15 mouse cellular contexts compared by ENCODE assay signal in the genomic region with DNA sequence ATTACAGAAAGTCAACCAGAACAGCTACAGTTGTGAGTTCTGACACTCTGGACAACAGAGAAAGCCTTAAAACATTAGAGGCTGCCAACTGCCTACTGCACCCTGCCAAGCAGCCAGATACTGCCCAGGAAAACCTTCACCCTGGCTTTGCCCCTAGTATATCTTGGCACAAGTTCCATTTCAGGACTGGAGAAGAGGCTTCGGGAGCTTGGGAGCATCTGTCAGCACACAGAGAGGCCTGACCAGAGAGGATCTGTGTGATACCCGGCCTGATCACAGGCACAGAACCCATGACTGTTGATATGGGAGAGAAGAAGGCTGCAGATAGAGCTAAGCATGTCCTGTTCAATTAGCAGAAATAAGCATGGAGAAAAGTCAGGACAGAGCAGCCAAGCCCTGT. TPM values are rescaled to one million over a fixed set of nuclear protein-coding genes. Genes with fewer than 3 reads are reported as not detected.
DNase-seq lines count a peak whose midpoint lies in the region; TF ChIP-seq lines count a peak whose summit lies in the region.
"Had no signal": no experiment of that assay in that cellular context is flagged by ENCODE, and none has a peak within 500 bp of the region (broad histone marks: within the 10 kb centered on the region; RNA-seq: fewer than 3 reads in every experiment).

No protein-coding gene starts in this region.

- peaks cover 2% of the 10 kb centered on the region; the same call in 1 of the 2 replicates for H3K4me1 ChIP-seq in liver, adult 2 months (ENCODE audit: control insufficient read depth, insufficient read depth, low read length)
- H3K4me1 ChIP-seq in cerebellum, adult 2 months (ENCODE audit: control insufficient read depth, insufficient read depth, low read length) = peaks cover 3% of the 10 kb centered on the region; the same call in 1 of the 2 replicates
- H3K4me1 ChIP-seq: embryonic facial prominence, embryonic 15.5 days; limb, embryonic 15.5 days; midbrain, embryonic 12.5 days had no signal

- H3K36me3 ChIP-seq in liver, adult 2 months (ENCODE audit: control insufficient read depth, insufficient read depth, low read length) = no peaks in the 10 kb centered on the region
- H3K36me3 ChIP-seq: embryonic facial prominence, embryonic 15.5 days; G1E; limb, embryonic 15.5 days; midbrain, embryonic 12.5 days had no signal

- no peak overlapping the region for H3K27ac ChIP-seq in liver, adult 2 months (replicated peaks; ENCODE audit: insufficient read depth, low read depth, low read length)
- no peak overlapping the region for H3K27ac ChIP-seq in cerebellum, adult 2 months (ENCODE audit: insufficient read depth, low read length)
- H3K27ac ChIP-seq: embryonic facial prominence, embryonic 15.5 days; gastrocnemius, adult 2 months; limb, embryonic 15.5 days; midbrain, embryonic 12.5 days had no signal

- no peak for TF ChIP-seq CTCF in liver, adult 2 months (IDR thresholded peaks at IDR 0.05; ENCODE audit: low read depth, low read length)
- no peak for TF ChIP-seq CTCF in cerebellum, adult 2 months (IDR thresholded peaks at IDR 0.05; ENCODE audit: borderline replicate concordance, insufficient read depth, low read depth, low read length)

- 33% methylated on average over 2 of the region's 2 CpGs for WGBS in liver, adult 2 months
- 4% methylated on average over 2 of the region's 2 CpGs for WGBS in cerebellum, adult 2 months

- no peak overlapping the region for H3K9ac ChIP-seq in liver, adult 2 months (ENCODE audit: low read depth, low read length)
- H3K9ac ChIP-seq: embryonic facial prominence, embryonic 15.5 days; limb, embryonic 15.5 days; midbrain, embryonic 12.5 days had no signal

- peak; percentile 3 to 17 for DNase-seq in adrenal gland, postnatal 36 days
- no peak for DNase-seq in adrenal gland, postnatal 14 days
- DNase-seq in liver, adult 2 months (ENCODE audit: extremely low read depth, low read depth, low spot score) = peak; percentile 83
- no peak for DNase-seq in liver
- peak; percentile 62 to 84 for DNase-seq in cerebellum, adult 2 months
- peak; percentile 4 to 24 for DNase-seq in heart, postnatal 14 days
- DNase-seq in layer of hippocampus, adult 11-12 months (ENCODE audit: low spot score) = no peak
- DNase-seq in retina, embryonic 14.5 days (ENCODE audit: low spot score) = no peak
- DNase-seq: gastrocnemius, adult 2 months; kidney, adult 2 months had no signal

- H3K79me2 ChIP-seq in liver, adult 2 months (ENCODE audit: control insufficient read depth, insufficient read depth, low read length) = no peaks in the 10 kb centered on the region

- no peaks in the 10 kb centered on the region for H3K27me3 ChIP-seq in liver, adult 2 months (ENCODE audit: control insufficient read depth, insufficient read depth, low read length)
- H3K27me3 ChIP-seq in cerebellum, adult 2 months (ENCODE audit: control insufficient read depth, insufficient read depth, low read length) = no peaks in the 10 kb centered on the region
- H3K27me3 ChIP-seq: embryonic facial prominence, embryonic 15.5 days; limb, embryonic 15.5 days; midbrain, embryonic 12.5 days had no signal

- intact Hi-C loops in heart, postnatal 14 days (cut with DNase I) = no loop called here

- no peak overlapping the region for H3K4me3 ChIP-seq in liver, adult 2 months (ENCODE audit: insufficient read depth, low read depth, low read length)
- no peak overlapping the region for H3K4me3 ChIP-seq in cerebellum, adult 2 months (replicated peaks; ENCODE audit: insufficient read depth, low read depth, low read length)
- H3K4me3 ChIP-seq: embryonic facial prominence, embryonic 15.5 days; gastrocnemius, adult 2 months; limb, embryonic 15.5 days; midbrain, embryonic 12.5 days had no signal

- TF ChIP-seq POLR2A in liver, adult 2 months (IDR thresholded peaks at IDR 0.05; ENCODE audit: extremely low read depth, insufficient read depth, low read length) = no peak
- TF ChIP-seq POLR2A in cerebellum, adult 2 months (IDR thresholded peaks at IDR 0.05; ENCODE audit: borderline replicate concordance, insufficient read depth, low read length) = no peak

RNA-seq across cellular contexts. Expression of a gene that starts 48.4 kb away (rescaled TPM):
- not detected for total RNA-seq in adrenal gland, postnatal 36 days (2021)
- 0.08 TPM in 1 of 2 replicates, not detected in the other for total RNA-seq in adrenal gland, postnatal 14 days (2021)
- under 0.01 TPM in 2 replicates for total RNA-seq in liver, adult 2 months (2014; rRNA removed)
- not detected in 2 replicates for polyA plus RNA-seq in liver, adult 2 months (2012; rRNA removed)
- 47.8 and 48.7 TPM in 2 replicates for polyA plus RNA-seq in cerebellum, adult 2 months (2012; rRNA removed)
- not detected for total RNA-seq in heart, postnatal 14 days (2021)
- total RNA-seq: gastrocnemius, adult 2 months had no signal
- polyA plus RNA-seq: C2C12; G1E; kidney, adult 2 months had no signal

Comparison
In these comparisons a context has a peak if more than half of its experiments do, and no peak if none do; other contexts are left out.
1. DNase-seq: peak in adrenal gland, postnatal 36 days (2 of 2), liver, adult 2 months (single experiment), cerebellum, adult 2 months (2 of 2) and heart, postnatal 14 days (2 of 2); none in adrenal gland, postnatal 14 days (single experiment), liver (single experiment), layer of hippocampus, adult 11-12 months (single experiment) and retina, embryonic 14.5 days (single experiment).